Mouse (Mus musculus) inflammation-experienced regulatory T-cells (primary cell): Measurements from ENCODE around the gene Epb41l3. TPM values are rescaled to one million over a fixed set of nuclear protein-coding genes. Genes with fewer than 3 reads are reported as not detected.

Experiments used
- polyA plus RNA-seq, 2 experiments: library from polyadenylated mRNA; unstranded; fragments of 100-300 nt; shearing (Covaris generic); gene quantifications; one replicate each; pipeline ENCODE4 v1.2.1; 2017

Gene Epb41l3
- 1 to 10 TPM in 1 of 2 experiments, under 1 TPM in 1; 0.82 to 6.1 TPM for polyA plus RNA-seq

DNA sequence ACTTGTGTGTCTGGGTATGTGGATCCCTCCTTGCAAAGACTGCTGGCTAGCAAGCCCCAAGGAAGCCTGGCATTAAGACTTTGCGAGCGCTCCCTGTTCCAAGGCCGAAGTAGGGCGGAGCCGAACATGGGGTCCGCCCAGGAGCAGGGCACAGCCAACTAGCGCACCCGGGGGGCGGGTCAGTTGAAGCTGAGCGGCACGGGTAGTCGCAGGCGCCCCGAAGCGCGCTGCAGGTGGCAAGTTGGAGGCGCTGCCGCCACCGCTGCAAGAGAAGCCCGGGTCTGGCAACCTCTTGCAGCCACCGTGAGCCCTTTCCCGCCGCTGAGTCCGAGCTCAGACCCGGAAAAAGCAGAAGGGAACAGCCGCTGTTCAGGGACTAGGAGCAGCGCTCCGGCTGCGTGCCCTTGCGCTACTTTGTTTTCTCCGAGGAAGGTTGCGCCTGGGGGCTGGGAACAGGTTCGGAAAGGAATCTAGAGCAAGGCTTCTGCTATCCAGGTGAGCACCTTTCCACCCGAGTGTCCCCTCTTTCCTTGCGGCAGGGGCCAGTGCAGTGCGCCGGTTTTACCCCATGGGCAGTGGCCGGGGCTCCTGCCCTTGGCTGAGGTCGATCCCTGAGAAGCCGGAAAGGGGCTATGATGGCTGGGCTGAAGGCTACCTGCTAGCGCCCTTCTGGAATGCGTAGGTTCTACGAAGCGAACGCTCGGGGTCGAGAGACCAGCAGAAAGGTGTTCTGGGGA is at the start of gene Epb41l3:
TSS of gene Epb41l3 (plus strand) at position 183 of the 737 bp plus-strand sequence.

Other genes with a start within 250 kb of the Epb41l3 start
- gene Tmem200c, start 249.1 kb upstream of the Epb41l3 start, polyA plus RNA-seq: under 1 TPM in 1 of 2 experiments, not detected in 1; 0.17 TPM